Mouse (Mus musculus) G1E (cell line): ENCODE data around the gene Isy1. TPM values are rescaled to one million over a fixed set of nuclear protein-coding genes. Genes with fewer than 3 reads are reported as not detected.
A peak's percentile ranks its signal among the peaks of the same experiment; 100 is the strongest.

Experiments used
- ATAC-seq: 2 replicates; pipeline ENCODE4 v1.8.0; 2016; ENCODE audit warnings: mild to moderate bottlenecking; ENCODE audit not compliant: insufficient number of reproducible peaks, poor library complexity, low FRiP score, severe bottlenecking; ENCODE audit errors: extremely low read depth
- DNase-seq: peaks from one replicate; pipeline ENCODE4 v3.0.0; 2012; ENCODE audit warnings: low spot score
- H3K27me3 ChIP-seq: 2 replicates; pipeline ENCODE4 v1.6.1; 2012; ENCODE audit warnings: mild to moderate bottlenecking, low read length, inconsistent platforms; ENCODE audit not compliant: insufficient read depth
- H3K36me3 ChIP-seq: replicated peaks from 2 replicates; pipeline ENCODE3; 2012; ENCODE audit warnings: mild to moderate bottlenecking, inconsistent platforms
- H3K4me1 ChIP-seq: 2 replicates; pipeline ENCODE4 v1.6.1; 2012; ENCODE audit warnings: low read depth, low read length, inconsistent platforms, mixed read lengths; ENCODE audit not compliant: insufficient read depth
- H3K4me3 ChIP-seq: 2 replicates; pipeline ENCODE4 v1.5.1; 2012; ENCODE audit warnings: low read depth, mild to moderate bottlenecking, inconsistent platforms, low read length, moderate library complexity, mixed read lengths
- H3K9me3 ChIP-seq: replicated peaks from 2 replicates; pipeline ENCODE4 v1.6.1; 2012; ENCODE audit warnings: inconsistent platforms
- CTCF ChIP-seq: IDR thresholded peaks from 2 replicates; pipeline ENCODE4 v1.5.1; 2012; ENCODE audit warnings: low read depth, low read length, inconsistent platforms, mixed read lengths
- GATA1 ChIP-seq: IDR thresholded peaks from 2 replicates; pipeline ENCODE4 v1.6.1; 2012; ENCODE audit warnings: borderline replicate concordance, low read length, inconsistent platforms, mixed read lengths
- GATA2 ChIP-seq: IDR thresholded peaks from 2 replicates; pipeline ENCODE4 v1.6.1; 2012; ENCODE audit warnings: low read depth, low read length, inconsistent platforms, borderline replicate concordance
- POLR2AphosphoS5 ChIP-seq: IDR thresholded peaks from 2 replicates; pipeline ENCODE4 v1.6.1; 2012; ENCODE audit warnings: low read depth, low read length, inconsistent platforms; ENCODE audit not compliant: insufficient replicate concordance
- TAL1 ChIP-seq: conservative IDR thresholded peaks from 2 replicates; pipeline ENCODE4 v1.6.1; 2012; ENCODE audit warnings: low read depth, low read length, inconsistent platforms, mixed read lengths
- polyA plus RNA-seq: library from polyadenylated mRNA; stranded (reverse); fragments of >175 nt; gene quantifications from 2 replicates; pipeline ENCODE4 v1.2.3, GENCODE M21; 2012
- total RNA-seq, 2 experiments: library from RNA; stranded (forward) in 1 of 2; stranded (reverse) in 1 of 2; fragments of 200-1000 nt in 1 of 2; fragments of >200 nt in 1 of 2; fragmentation: Nextera tagmentation in 1 of 2; gene quantifications; 2 replicates each; pipeline ENCODE4 v1.2.3; 2014 to 2017

Gene Isy1
- total and polyA plus RNA-seq, 3 experiments, result 53.5 to 65.2 (median 54.9) TPM

GRCm38 (mm10) chr6:87787108-87787890, 51.3 kb downstream of the Isy1 start:
- H3K4me3 ChIP-seq, result no peak overlapping the region; the same call in 1 of the 2 replicates
- 0 out of 2 replicates have a peak, but pooled peaks have one; percentile 17 for ATAC-seq
- H3K27me3 ChIP-seq, result no peaks in the 10 kb centered on the region
- H3K9me3 ChIP-seq, result no peaks in the 10 kb centered on the region
- DNase-seq, result peak; percentile 34
- peaks cover 67% of the 10 kb centered on the region for H3K4me1 ChIP-seq
- H3K36me3 ChIP-seq, result peaks cover 48% of the 10 kb centered on the region
- TF ChIP-seq GATA2 (no peak), TAL1 (no peak), GATA1 (no peak), POLR2AphosphoS5 (no peak), CTCF (no peak)

DNA sequence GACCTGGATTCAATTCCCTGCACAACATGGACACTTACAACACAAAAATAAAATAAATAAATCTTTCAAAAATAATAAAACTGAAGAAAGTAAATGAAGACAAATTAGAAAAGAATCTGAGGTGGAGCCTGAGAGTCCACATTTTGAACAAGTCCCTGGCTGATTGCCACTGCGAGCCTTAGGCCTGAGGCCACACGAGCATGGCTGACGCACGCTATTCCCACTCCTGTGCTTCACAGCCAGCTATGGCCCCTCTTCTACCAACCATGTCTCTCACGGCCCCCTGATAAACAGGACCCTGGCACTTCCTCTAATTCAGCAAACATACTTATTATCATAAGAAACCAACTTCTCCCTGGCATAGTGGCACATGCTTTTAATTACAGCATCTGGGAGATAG, 52.0 kb downstream of the Isy1 start:
- DNase-seq (no peak), ATAC-seq (no peak)
- Histone ChIP-seq H3K36me3 (peaks cover 42% of the 10 kb centered on the region), H3K9me3 (no peaks in the 10 kb centered on the region), H3K27me3 (no peaks in the 10 kb centered on the region), H3K4me1 (peaks cover 60% of the 10 kb centered on the region), H3K4me3 (no peak overlapping the region)
- TF ChIP-seq GATA1 (no peak), CTCF (no peak), POLR2AphosphoS5 (no peak), GATA2 (no peak), TAL1 (no peak)

DNA sequence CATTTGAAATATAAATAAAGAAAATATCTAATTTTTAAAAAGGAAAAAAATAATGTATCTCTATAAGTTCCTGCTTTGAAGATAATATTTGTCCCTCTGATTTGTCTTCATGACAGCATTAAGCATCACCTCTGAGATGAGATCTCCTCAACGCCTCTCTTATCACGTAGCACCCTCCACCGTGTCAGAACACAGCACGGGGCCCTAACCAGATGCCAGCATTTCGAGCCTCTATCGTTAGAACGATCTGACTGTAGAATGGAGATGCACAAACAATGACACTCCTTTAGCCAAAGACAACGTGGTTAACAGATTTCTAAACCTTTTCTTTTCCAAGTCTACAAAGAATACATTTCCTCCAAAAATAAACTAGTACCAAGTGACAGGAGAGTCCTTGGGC, 54.6 kb downstream of the Isy1 start:
- no peaks in the 10 kb centered on the region for H3K9me3 ChIP-seq
- no peak overlapping the region; the same call in 1 of the 2 replicates for H3K4me3 ChIP-seq
- peaks cover 53% of the 10 kb centered on the region for H3K4me1 ChIP-seq
- DNase-seq (peak; percentile 19), ATAC-seq (no peak)
- H3K36me3 ChIP-seq, result peaks cover 20% of the 10 kb centered on the region
- H3K27me3 ChIP-seq, result no peaks in the 10 kb centered on the region
- TF ChIP-seq CTCF, result no peak
- TF ChIP-seq GATA2, result no peak
- no peak for TF ChIP-seq GATA1
- no peak for TF ChIP-seq POLR2AphosphoS5
- no peak for TF ChIP-seq TAL1

DNA sequence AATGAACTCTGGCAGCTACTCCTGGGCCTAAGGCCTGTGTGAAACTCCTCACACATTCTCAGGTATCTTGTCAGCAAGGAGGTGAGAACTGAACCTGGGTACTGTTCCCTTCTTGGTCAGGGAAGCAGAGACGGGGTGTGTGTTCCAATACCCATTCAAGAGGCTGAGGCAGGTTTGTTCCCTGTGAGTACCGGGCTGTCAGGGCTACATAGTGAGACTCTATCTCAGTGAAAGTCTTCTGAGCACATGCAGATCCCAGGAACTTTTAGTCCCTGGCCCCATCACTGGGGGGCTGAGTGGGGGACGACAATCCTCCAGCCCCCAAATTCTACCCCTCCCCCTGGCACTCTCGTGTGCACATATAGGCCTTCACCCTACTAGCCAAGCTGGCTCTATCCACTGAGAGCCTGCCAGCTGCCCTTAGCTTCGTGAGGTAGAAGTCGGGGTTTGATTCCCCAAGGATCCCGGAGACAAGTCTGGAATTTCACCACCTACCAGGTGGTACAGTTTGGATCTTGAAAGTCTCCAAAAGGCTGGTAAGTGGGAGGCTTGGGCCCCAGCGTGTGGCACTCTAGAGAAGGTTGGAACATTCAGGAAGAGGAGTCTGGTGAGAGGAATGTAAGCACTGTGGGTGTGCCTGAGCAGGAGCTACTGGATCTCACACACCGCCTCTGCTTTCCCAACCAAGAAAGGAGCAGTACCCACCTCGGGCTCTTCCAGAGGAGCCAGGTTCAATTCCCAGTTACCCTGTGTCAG, 57.9 kb downstream of the Isy1 start:
- no peak for ATAC-seq
- no peaks in the 10 kb centered on the region for H3K27me3 ChIP-seq
- H3K36me3 ChIP-seq, result peaks cover 19% of the 10 kb centered on the region
- H3K9me3 ChIP-seq, result no peaks in the 10 kb centered on the region
- H3K4me1 ChIP-seq, result peaks cover 61% of the 10 kb centered on the region
- TF ChIP-seq TAL1, result no peak
- TF ChIP-seq POLR2AphosphoS5, result no peak
- no peak for TF ChIP-seq CTCF
- no peak for TF ChIP-seq GATA2
- no peak for TF ChIP-seq GATA1
- DNase-seq, result no peak
- no peak overlapping the region for H3K4me3 ChIP-seq

DNA sequence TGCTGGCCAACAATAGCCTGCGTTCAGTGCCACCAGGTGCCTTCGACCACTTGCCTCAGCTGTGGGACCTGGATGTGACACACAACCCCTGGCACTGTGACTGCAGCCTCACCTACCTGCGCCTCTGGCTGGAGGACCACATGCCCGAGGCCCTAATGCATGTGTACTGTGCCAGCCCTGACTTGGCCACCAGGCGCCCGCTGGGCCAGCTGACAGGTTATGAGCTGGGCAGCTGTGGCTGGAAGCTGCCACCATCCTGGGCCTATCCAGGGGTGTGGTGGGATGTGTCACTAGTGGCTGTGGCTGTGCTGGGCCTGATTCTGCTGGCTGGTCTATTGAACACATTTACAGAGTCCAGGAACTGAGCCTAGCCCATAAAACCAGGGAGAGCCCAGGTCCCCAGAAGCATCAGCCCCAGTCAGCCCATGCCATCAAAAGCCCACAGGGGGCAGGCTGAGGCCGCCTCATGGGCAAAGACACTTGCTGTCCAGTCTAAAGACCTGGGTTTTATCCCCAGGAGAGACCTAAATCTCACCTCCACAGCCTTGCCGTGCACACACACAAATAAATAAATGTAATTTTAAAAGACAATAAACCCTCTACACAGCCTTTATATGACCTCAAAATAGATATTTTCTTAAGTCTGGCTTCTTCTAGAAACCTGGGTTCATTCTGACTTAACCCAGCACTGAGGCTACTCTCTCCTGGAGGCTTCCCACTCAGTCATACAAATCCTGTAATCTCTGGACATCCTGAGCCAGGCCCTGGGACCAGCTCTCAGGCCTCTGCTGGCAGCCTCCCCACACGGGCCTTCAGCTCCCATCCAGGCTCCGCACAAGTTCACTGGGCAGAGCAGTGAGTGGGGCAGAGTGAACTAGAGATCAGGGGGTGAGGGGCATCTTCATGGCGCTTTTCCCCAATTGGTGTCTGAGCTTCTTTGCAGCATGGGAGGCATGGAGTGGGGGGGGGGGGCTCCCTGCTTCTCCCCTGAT, 59.1 kb downstream of the Isy1 start:
- Histone ChIP-seq H3K27me3 (no peaks in the 10 kb centered on the region), H3K4me1 (peaks cover 62% of the 10 kb centered on the region), H3K36me3 (peaks cover 19% of the 10 kb centered on the region), H3K9me3 (peaks cover 4% of the 10 kb centered on the region), H3K4me3 (peak overlapping the region; percentile 13; the same call in 1 of the 2 replicates)
- ATAC-seq (no peak), DNase-seq (no peak)
- TF ChIP-seq GATA1, result no peak
- TF ChIP-seq POLR2AphosphoS5, result no peak
- TF ChIP-seq CTCF, result no peak
- no peak for TF ChIP-seq GATA2
- TF ChIP-seq TAL1, result no peak
